Mouse (Mus musculus) lung, postnatal 0 days (tissue): ENCODE data around the gene Lipa.

Experiments used
- CTCF ChIP-seq: IDR thresholded peaks from 2 replicates; pipeline ENCODE4 v1.5.1; 2016; ENCODE audit warnings: antibody characterized with exemption, mild to moderate bottlenecking
- EP300 ChIP-seq: IDR thresholded peaks from 2 replicates; pipeline ENCODE4 v1.6.1; 2016; ENCODE audit warnings: antibody characterized with exemption, mild to moderate bottlenecking, control low read depth

- TF ChIP-seq CTCF (no peak), EP300 (no peak)
These were observed 39.0 kb upstream of the Lipa start for GRCm38 (mm10) chr19:34566178-34566784.
